Mouse (Mus musculus) MEL (cell line): ENCODE results near the gene Crip2. TPM values are rescaled to one million over a fixed set of nuclear protein-coding genes. Genes with fewer than 3 reads are reported as not detected.

ENCODE experiments used
- DNase-seq: peaks from one replicate; pipeline ENCODE4 v3.0.0; 2011; ENCODE audit warnings: low read depth, low spot score
- H3K27ac ChIP-seq: 2 replicates; pipeline ENCODE4 v1.5.1; 2012; ENCODE audit warnings: low read depth, mild to moderate bottlenecking, control low read depth, low read length, moderate library complexity; ENCODE audit not compliant: control insufficient read depth
- H3K27me3 ChIP-seq, 2 experiments: fragments of 150-350 bp in 1 of 2; sonication (generic) in 1 of 2; 2 replicates each; pipeline ENCODE4 v1.6.1; 2012; ENCODE audit warnings: low read length in 2 of 2, mild to moderate bottlenecking in 2 of 2, improper control_type of control experiment in 1 of 2, moderate library complexity in 1 of 2; ENCODE audit not compliant: insufficient read depth in 2 of 2, control insufficient read depth in 1 of 2
- H3K36me3 ChIP-seq, 2 experiments: 2 replicates each; pipeline ENCODE4 v1.6.1; 2012 to 2014; ENCODE audit warnings: low read length in 2 of 2, improper control_type of control experiment in 1 of 2, inconsistent platforms in 1 of 2, mild to moderate bottlenecking in 1 of 2; ENCODE audit not compliant: insufficient read depth in 2 of 2, control insufficient read depth in 1 of 2
- H3K4me1 ChIP-seq, 2 experiments: fragments of 150-350 bp in 1 of 2; sonication (generic) in 1 of 2; 2 replicates each; pipeline ENCODE4 v1.6.1; 2012; ENCODE audit warnings: low read length in 2 of 2, improper control_type of control experiment in 1 of 2, mild to moderate bottlenecking in 1 of 2; ENCODE audit not compliant: insufficient read depth in 2 of 2, control insufficient read depth in 1 of 2
- H3K4me3 ChIP-seq, 2 experiments: fragments of 150-350 bp in 1 of 2; sonication (generic) in 1 of 2; 2 replicates each; pipeline ENCODE4 v1.5.1; 2012; ENCODE audit warnings: low read depth in 2 of 2, low read length in 2 of 2, mild to moderate bottlenecking in 2 of 2, moderate library complexity in 2 of 2, control low read depth in 1 of 2, improper control_type of control experiment in 1 of 2; ENCODE audit not compliant: control insufficient read depth in 1 of 2, insufficient read depth in 1 of 2
- H3K79me2 ChIP-seq: 2 replicates; pipeline ENCODE4 v1.6.1; 2012; ENCODE audit warnings: mild to moderate bottlenecking, low read length, moderate library complexity; ENCODE audit not compliant: control insufficient read depth, poor library complexity, insufficient read depth
- H3K9ac ChIP-seq: 2 replicates; pipeline ENCODE4 v1.6.1; 2012; ENCODE audit warnings: low read depth, mild to moderate bottlenecking, control low read depth, low read length, moderate library complexity; ENCODE audit not compliant: control insufficient read depth, poor library complexity, severe bottlenecking
- H3K9me3 ChIP-seq: fragments of 150-350 bp; sonication (generic); replicated peaks from 2 replicates; pipeline ENCODE4 v1.6.1; 2012; ENCODE audit warnings: mild to moderate bottlenecking, low read length, improper control_type of control experiment, moderate library complexity; ENCODE audit not compliant: insufficient read depth
- CHD1 ChIP-seq: IDR thresholded peaks from 2 replicates; pipeline ENCODE4 v1.6.1; 2012; ENCODE audit warnings: low read depth, mild to moderate bottlenecking, inconsistent platforms, low read length, improper control_type of control experiment
- ELF1 ChIP-seq: IDR thresholded peaks from 2 replicates; pipeline ENCODE4 v1.6.1; 2014; ENCODE audit warnings: low read depth, mild to moderate bottlenecking, inconsistent platforms, low read length, improper control_type of control experiment, moderate library complexity
- EP300 ChIP-seq, 2 experiments: IDR thresholded peaks; 2 replicates each; pipeline ENCODE4 v1.6.1; 2011; ENCODE audit warnings: improper control_type of control experiment in 2 of 2, low read length in 2 of 2, low read depth in 1 of 2, mild to moderate bottlenecking in 1 of 2
- ETS1 ChIP-seq: IDR thresholded peaks from 2 replicates; pipeline ENCODE4 v1.6.1; 2012; ENCODE audit warnings: low read depth, mild to moderate bottlenecking, inconsistent platforms, low read length, improper control_type of control experiment, moderate library complexity
- GATA1 ChIP-seq: IDR thresholded peaks from 2 replicates; pipeline ENCODE4 v1.6.1; 2011; ENCODE audit warnings: low read depth, low read length, improper control_type of control experiment
- HCFC1 ChIP-seq: IDR thresholded peaks from 2 replicates; pipeline ENCODE4 v1.6.1; 2012; ENCODE audit warnings: low read depth, mild to moderate bottlenecking, inconsistent platforms, low read length, improper control_type of control experiment, moderate library complexity
- MAFK ChIP-seq: IDR thresholded peaks from 2 replicates; pipeline ENCODE4 v1.6.1; 2011; ENCODE audit warnings: low read depth, mild to moderate bottlenecking, low read length, improper control_type of control experiment, borderline replicate concordance
- MAZ ChIP-seq: IDR thresholded peaks from 2 replicates; pipeline ENCODE4 v1.6.1; 2012; ENCODE audit warnings: low read depth, mild to moderate bottlenecking, inconsistent platforms, low read length, improper control_type of control experiment
- MYC ChIP-seq: IDR thresholded peaks from 2 replicates; pipeline ENCODE4 v1.6.1; 2011; ENCODE audit warnings: low read depth, mild to moderate bottlenecking, low read length, improper control_type of control experiment, moderate library complexity
- NELFE ChIP-seq: IDR thresholded peaks from 2 replicates; pipeline ENCODE4 v1.6.1; 2011; ENCODE audit warnings: low read depth, low read length, improper control_type of control experiment
- POLR2AphosphoS2 ChIP-seq: IDR thresholded peaks from 2 replicates; pipeline ENCODE4 v1.6.1; 2011; ENCODE audit warnings: low read length, improper control_type of control experiment
- RAD21 ChIP-seq: IDR thresholded peaks from 2 replicates; pipeline ENCODE4 v1.6.1; 2011; ENCODE audit warnings: mild to moderate bottlenecking, low read depth, low read length, improper control_type of control experiment
- RCOR1 ChIP-seq: IDR thresholded peaks from 2 replicates; pipeline ENCODE4 v1.6.1; 2012; ENCODE audit warnings: low read depth, mild to moderate bottlenecking, inconsistent platforms, low read length, improper control_type of control experiment
- SMC3 ChIP-seq: IDR thresholded peaks from 2 replicates; pipeline ENCODE4 v1.6.1; 2011; ENCODE audit warnings: low read depth, low read length, improper control_type of control experiment
- TBP ChIP-seq: IDR thresholded peaks from 2 replicates; pipeline ENCODE4 v1.8.0; 2011; ENCODE audit warnings: low read depth, low read length, improper control_type of control experiment
- USF2 ChIP-seq, 2 experiments: IDR thresholded peaks; 2 replicates each; pipeline ENCODE4 v1.6.1; 2011 to 2012; ENCODE audit warnings: improper control_type of control experiment in 2 of 2, low read length in 2 of 2, borderline replicate concordance in 1 of 2, inconsistent platforms in 1 of 2, low read depth in 1 of 2, mild to moderate bottlenecking in 1 of 2; ENCODE audit not compliant: insufficient read depth in 1 of 2
- ZMIZ1 ChIP-seq: IDR thresholded peaks from 2 replicates; pipeline ENCODE4 v1.6.1; 2012; ENCODE audit warnings: low read depth, mild to moderate bottlenecking, inconsistent platforms, low read length, improper control_type of control experiment, moderate library complexity
- polyA plus RNA-seq, 2 experiments: library from polyadenylated mRNA; stranded (reverse) in 1 of 2; unstranded in 1 of 2; fragments of >175 nt in 1 of 2; fragments of >200 nt in 1 of 2; gene quantifications; 2 replicates each; pipeline versions ENCODE4 v1.2.1 to v1.2.4; 2012; ENCODE audit warnings: low replicate concordance in 2 of 2, low read depth in 1 of 2; ENCODE audit not compliant: insufficient read length in 2 of 2, insufficient read depth in 1 of 2, missing spikeins in 1 of 2
- total RNA-seq: library from RNA; depleted of rRNA; stranded (reverse); fragments of 300-350 nt; gene quantifications from 2 replicates; pipeline ENCODE4 v1.2.3, GENCODE M21; 2012

The Crip2 gene
- total and polyA plus RNA-seq, 3 experiments = 65.2 to 261 TPM; not detected in 1

- Histone ChIP-seq H3K27ac (no peak overlapping the region), H3K4me3 (no peak overlapping the region), H3K27me3 (no peaks in the 10 kb centered on the region), H3K9ac (no peak overlapping the region), H3K36me3 (peaks cover 0 to 43% of the 10 kb centered on the region in 2 experiments; a peak in 2 of 4 replicates), H3K79me2 (no peaks in the 10 kb centered on the region), H3K9me3 (no peaks in the 10 kb centered on the region), H3K4me1 (no peaks in the 10 kb centered on the region)
- TF ChIP-seq ETS1 (no peak), RCOR1 (no peak), CHD1 (no peak), MAZ (no peak), HCFC1 (no peak), SMC3 (no peak), RAD21 (no peak), MAFK (no peak), EP300 (IDR thresholded peaks at IDR 0.05; ENCODE audit: low read depth in 1 of 2, low read length in 2 of 2) (no peak)
- no peak for DNase-seq
Observed at GRCm38 (mm10) chr12:113133260-113133659, 6.8 kb upstream of the Crip2 start.

DNA sequence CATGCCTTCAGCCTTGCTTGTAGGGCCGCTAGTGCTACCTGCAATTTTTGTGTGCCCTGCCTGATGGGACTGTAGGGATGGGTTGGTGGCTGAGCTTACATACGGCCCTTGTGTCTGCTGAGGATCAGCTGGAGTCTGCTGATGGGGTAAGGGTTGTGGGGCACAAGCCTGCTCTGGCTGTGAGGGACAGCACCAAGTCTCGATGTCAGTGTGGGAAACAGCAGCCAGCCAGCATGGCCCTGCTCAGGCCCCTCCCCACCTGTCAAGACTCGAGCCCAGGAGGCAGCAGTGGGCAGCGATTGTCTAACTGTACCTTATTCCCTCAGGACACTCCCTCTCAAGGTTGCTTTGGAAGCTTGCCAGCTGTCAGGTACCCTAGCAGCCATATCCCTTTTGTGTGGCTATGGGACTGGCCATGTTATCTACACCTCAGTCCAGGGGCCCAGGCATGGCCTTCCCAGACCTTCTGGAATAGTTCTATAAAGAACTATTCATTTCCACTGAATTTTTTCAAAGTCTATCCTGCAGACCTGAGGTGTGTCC, 6.1 kb upstream of the Crip2 start:
- Histone ChIP-seq H3K79me2 (no peaks in the 10 kb centered on the region), H3K4me1 (no peaks in the 10 kb centered on the region), H3K9me3 (no peaks in the 10 kb centered on the region), H3K27me3 (no peaks in the 10 kb centered on the region), H3K4me3 (no peak overlapping the region), H3K9ac (no peak overlapping the region), H3K36me3 (peaks cover 0 to 40% of the 10 kb centered on the region in 2 experiments; a peak in 2 of 4 replicates), H3K27ac (no peak overlapping the region)
- no peak for DNase-seq
- TF ChIP-seq USF2 (IDR thresholded peaks at IDR 0.05; ENCODE audit: borderline replicate concordance in 1 of 2, insufficient read depth in 1 of 2, low read depth in 1 of 2, low read length in 2 of 2) = no peak
- TF ChIP-seq GATA1 = no peak
- TF ChIP-seq NELFE = no peak
- no peak for TF ChIP-seq ZMIZ1
- no peak for TF ChIP-seq RCOR1
- TF ChIP-seq POLR2AphosphoS2 = no peak
- no peak for TF ChIP-seq ELF1
- TF ChIP-seq ETS1 = no peak
- no peak for TF ChIP-seq TBP
- no peak for TF ChIP-seq MYC
- TF ChIP-seq, all 39 proteins: peak for 0
